17 mouse cellular contexts compared by ENCODE assay signal in the genomic region with DNA sequence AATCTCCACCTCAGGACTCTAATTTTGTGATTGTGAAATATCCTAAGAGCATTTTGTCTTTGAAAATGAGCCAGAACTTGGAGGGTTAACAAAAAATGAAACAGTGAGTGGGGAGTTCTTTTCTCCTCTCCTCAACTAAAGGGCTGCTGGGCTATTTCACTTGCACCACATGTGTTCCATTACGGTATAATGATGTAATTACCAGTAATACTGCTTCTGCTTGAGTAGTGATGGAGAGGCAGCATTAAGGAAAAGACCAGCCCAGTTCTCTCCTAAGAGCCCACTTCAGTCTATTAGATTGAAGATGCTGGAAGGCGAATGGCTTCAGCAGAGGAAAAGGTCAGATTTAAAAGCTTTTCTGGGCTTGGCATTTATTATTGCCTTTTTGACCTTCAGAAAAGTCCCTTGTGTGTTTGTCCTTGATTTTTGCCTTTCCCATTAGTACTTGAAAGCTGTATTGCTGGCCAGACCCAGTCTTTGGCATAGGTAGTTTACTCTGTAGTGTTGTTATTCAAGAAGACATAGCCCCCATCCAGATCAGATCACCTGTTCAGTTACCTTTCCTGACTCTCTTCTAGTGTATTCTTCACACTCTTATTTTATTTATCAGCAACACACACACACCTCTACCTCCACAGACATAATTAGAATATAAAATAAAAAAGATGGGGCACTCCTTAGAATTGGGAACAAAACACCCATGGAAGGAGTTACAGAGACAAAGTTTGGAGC.
DNase-seq lines count a peak whose midpoint lies in the region; ATAC-seq and TF ChIP-seq lines count a peak whose summit lies in the region.
"Had no signal": no experiment of that assay in that cellular context is flagged by ENCODE, and none has a peak within 500 bp of the region (broad histone marks: within the 10 kb centered on the region; RNA-seq: fewer than 3 reads in every experiment).

No protein-coding gene starts in this region.

- H3ac ChIP-seq in myocyte (ENCODE audit: control insufficient read depth, insufficient read length) = no peak overlapping the region

- DNase-seq in embryonic facial prominence, embryonic 11.5 days (ENCODE audit: low spot score) = peak; percentile 52
- DNase-seq in embryonic facial prominence, embryonic 10.5 days (ENCODE audit: low spot score) = no peak
- DNase-seq in MN1 (ENCODE audit: low spot score) = peak; percentile 79
- DNase-seq in spleen, postnatal 10 days (ENCODE audit: low spot score in 2 of 2) = no peak
- no peak for DNase-seq in adrenal gland, adult 8-10 months
- DNase-seq: adrenal gland, postnatal 14 days; B cell, adult 2 months; cerebellum, adult 9-11 months; heart, postnatal 14 days; kidney, postnatal 14 days; left cerebral cortex, postnatal 4 days; liver, embryonic 13.5 days; thymus, postnatal 36 days had no signal

- no peak for TF ChIP-seq POLR2A in myocyte (IDR thresholded peaks at IDR 0.05; ENCODE audit: insufficient read length, low read depth)

- no peak for ATAC-seq in embryonic facial prominence, embryonic 11.5 days (replicated peaks; ENCODE audit: insufficient number of reproducible peaks, low FRiP score, low TSS enrichment, low read depth)
- peak; percentile 79 for ATAC-seq in forebrain, embryonic 16.5 days
- no peak for ATAC-seq in frontal cortex, adult (ENCODE audit: low TSS enrichment)
- ATAC-seq: intestine, postnatal 0 days had no signal

- H3K4me1 ChIP-seq in embryonic facial prominence, embryonic 11.5 days (ENCODE audit: control insufficient read depth, insufficient read depth, low read length) = no peaks in the 10 kb centered on the region
- peaks cover 17% of the 10 kb centered on the region for H3K4me1 ChIP-seq in embryonic facial prominence, embryonic 10.5 days
- peaks cover 9% of the 10 kb centered on the region for H3K4me1 ChIP-seq in forebrain, embryonic 16.5 days (replicated peaks; ENCODE audit: control insufficient read depth, insufficient read depth, low read length)

- no peak overlapping the region for H3K9ac ChIP-seq in embryonic facial prominence, embryonic 11.5 days (replicated peaks; ENCODE audit: low read length)
- no peak overlapping the region for H3K9ac ChIP-seq in forebrain, embryonic 16.5 days (replicated peaks; ENCODE audit: low read depth, low read length)
- H3K9ac ChIP-seq: liver, embryonic 13.5 days had no signal

- no peak overlapping the region for H3K27ac ChIP-seq in embryonic facial prominence, embryonic 11.5 days (replicated peaks; ENCODE audit: low read depth, low read length)
- H3K27ac ChIP-seq in embryonic facial prominence, embryonic 10.5 days (replicated peaks) = no peak overlapping the region
- no peak overlapping the region for H3K27ac ChIP-seq in forebrain, embryonic 16.5 days (ENCODE audit: low read length)
- H3K27ac ChIP-seq: liver, embryonic 13.5 days had no signal

- 37% methylated on average over 2 of the region's 2 CpGs for WGBS in embryonic facial prominence, embryonic 11.5 days
- 51% methylated on average over 2 of the region's 2 CpGs for WGBS in embryonic facial prominence, embryonic 10.5 days
- 23% methylated on average over 2 of the region's 2 CpGs for WGBS in forebrain, embryonic 16.5 days

- no peaks in the 10 kb centered on the region for H3K9me3 ChIP-seq in embryonic facial prominence, embryonic 11.5 days (replicated peaks; ENCODE audit: control insufficient read depth, low read length)
- H3K9me3 ChIP-seq in embryonic facial prominence, embryonic 10.5 days = no peaks in the 10 kb centered on the region
- H3K9me3 ChIP-seq in forebrain, embryonic 16.5 days (ENCODE audit: control insufficient read depth, low read length) = no peaks in the 10 kb centered on the region
- H3K9me3 ChIP-seq: liver, embryonic 13.5 days had no signal

- no peaks in the 10 kb centered on the region for H3K79me2 ChIP-seq in myocyte (ENCODE audit: control insufficient read depth, insufficient read depth)

- H3K4me2 ChIP-seq in embryonic facial prominence, embryonic 11.5 days (ENCODE audit: low read depth, low read length) = no peak overlapping the region
- H3K4me2 ChIP-seq in forebrain, embryonic 16.5 days (ENCODE audit: low read length) = no peak overlapping the region
- peak overlapping the region; percentile 38 for H3K4me2 ChIP-seq in myocyte (ENCODE audit: low read depth)
- H3K4me2 ChIP-seq: liver, embryonic 13.5 days had no signal

- no peak overlapping the region for H3K4me3 ChIP-seq in embryonic facial prominence, embryonic 11.5 days (ENCODE audit: low read depth, low read length)
- H3K4me3 ChIP-seq in embryonic facial prominence, embryonic 10.5 days = no peak overlapping the region
- no peak overlapping the region for H3K4me3 ChIP-seq in forebrain, embryonic 16.5 days (replicated peaks; ENCODE audit: low read length)
- no peak overlapping the region for H3K4me3 ChIP-seq in myocyte
- H3K4me3 ChIP-seq: liver, embryonic 13.5 days had no signal

- no peaks in the 10 kb centered on the region for H3K27me3 ChIP-seq in embryonic facial prominence, embryonic 11.5 days (ENCODE audit: control insufficient read depth, insufficient read depth, low read length)
- no peaks in the 10 kb centered on the region for H3K27me3 ChIP-seq in embryonic facial prominence, embryonic 10.5 days (replicated peaks; ENCODE audit: low read depth, poor library complexity, severe bottlenecking)
- no peaks in the 10 kb centered on the region for H3K27me3 ChIP-seq in forebrain, embryonic 16.5 days (replicated peaks; ENCODE audit: control insufficient read depth, insufficient read depth, low read length)
- H3K27me3 ChIP-seq in myocyte (ENCODE audit: control insufficient read depth, insufficient read depth, insufficient read length) = no peaks in the 10 kb centered on the region
- H3K27me3 ChIP-seq: liver, embryonic 13.5 days had no signal

- no peaks in the 10 kb centered on the region for H3K36me3 ChIP-seq in embryonic facial prominence, embryonic 11.5 days (replicated peaks; ENCODE audit: control insufficient read depth, insufficient read depth, low read depth, low read length)
- no peaks in the 10 kb centered on the region for H3K36me3 ChIP-seq in embryonic facial prominence, embryonic 10.5 days (replicated peaks)
- no peaks in the 10 kb centered on the region for H3K36me3 ChIP-seq in forebrain, embryonic 16.5 days (ENCODE audit: control insufficient read depth, insufficient read depth)
- no peaks in the 10 kb centered on the region for H3K36me3 ChIP-seq in myocyte (ENCODE audit: control insufficient read depth, insufficient read depth)
- H3K36me3 ChIP-seq: liver, embryonic 13.5 days had no signal

TF ChIP-seq in myocyte, 11 proteins besides CTCF, POLR2A, EP300 and RAD21:
- TF ChIP-seq MAX (IDR thresholded peaks at IDR 0.05; ENCODE audit: low read depth) (peak; percentile 84), MYOG (IDR thresholded peaks at IDR 0.05; ENCODE audit: control insufficient read depth in 1 of 3, insufficient read depth in 1 of 3, insufficient read length in 2 of 3, low read depth in 2 of 3) (no peak), TCF3 (IDR thresholded peaks at IDR 0.05; ENCODE audit: insufficient read length, low read depth) (no peak), TCF12 (IDR thresholded peaks at IDR 0.05; ENCODE audit: insufficient read depth, poor library complexity, severe bottlenecking) (no peak), E2F4 (IDR thresholded peaks at IDR 0.05; ENCODE audit: insufficient read depth) (no peak), CEBPB (IDR thresholded peaks at IDR 0.05; ENCODE audit: insufficient read depth, poor library complexity, severe bottlenecking) (peak; percentile 92), MYOD1 (IDR thresholded peaks at IDR 0.05; ENCODE audit: control insufficient read depth in 1 of 3, insufficient read length in 2 of 3, low read depth in 2 of 3) (no peak)

Comparison
In these comparisons a context has a peak if more than half of its experiments do, and no peak if none do; other contexts are left out.
1. DNase-seq: peak in embryonic facial prominence, embryonic 11.5 days (single experiment) and MN1 (single experiment); none in embryonic facial prominence, embryonic 10.5 days (single experiment), spleen, postnatal 10 days (0 of 2) and adrenal gland, adult 8-10 months (single experiment).